Mouse (Mus musculus) mouse embryonic stem cell (cell line): ENCODE results near the gene Efna3.

Experiments
- in situ Hi-C, 2 experiments: fragments of 300-500 bp; cut with MboI; formaldehyde crosslinking; loops; 1 replicate in 1 of 2; 3 replicates in 1 of 2; pipeline ENCODE4 v1.14.3; 2019 to 2020; ENCODE audit warnings: low sequenced_read_pairs in 2 of 2, low pct_unique_long_range_greater_than_20kb in 1 of 2, mixed read lengths in 1 of 2; ENCODE audit not compliant: unreplicated experiment in 1 of 2

The Efna3 gene

DNA sequence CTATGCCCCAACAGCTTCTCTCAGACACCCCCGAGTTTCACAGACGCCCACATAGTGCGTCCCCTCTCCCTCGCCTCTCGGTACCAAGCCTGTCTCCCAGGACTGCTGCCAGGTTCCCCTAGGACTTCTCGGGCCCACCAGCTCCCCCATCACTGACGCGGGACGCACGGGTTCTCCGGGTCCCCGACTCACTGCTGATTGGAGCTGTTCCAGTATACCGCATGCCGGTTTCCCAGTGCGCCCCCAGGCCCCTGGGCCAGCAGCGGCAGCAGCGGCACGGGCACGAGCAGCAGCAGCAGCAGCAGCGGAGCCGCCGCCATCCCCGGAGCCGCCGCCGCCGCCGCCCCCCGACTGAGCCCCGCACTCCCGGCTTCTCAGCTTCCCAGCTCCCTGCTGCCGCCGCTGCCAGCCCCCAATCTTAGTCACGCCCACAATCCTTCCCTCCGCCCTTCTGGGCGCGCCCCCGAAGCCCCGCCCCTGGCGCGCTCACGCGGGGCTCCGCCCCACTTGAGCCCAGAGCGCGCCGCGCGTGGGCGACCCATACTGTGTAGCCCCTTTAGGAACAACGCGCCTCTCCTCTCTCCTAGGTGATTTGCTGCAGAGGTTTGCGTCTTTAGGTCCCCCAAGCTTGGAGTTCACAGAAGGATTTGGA lies at the start of gene Efna3:
Gene Efna3, minus strand, starts transcription at position 452 of the 652 bp plus-strand sequence.
- in situ Hi-C loops = no loop called here

DNA sequence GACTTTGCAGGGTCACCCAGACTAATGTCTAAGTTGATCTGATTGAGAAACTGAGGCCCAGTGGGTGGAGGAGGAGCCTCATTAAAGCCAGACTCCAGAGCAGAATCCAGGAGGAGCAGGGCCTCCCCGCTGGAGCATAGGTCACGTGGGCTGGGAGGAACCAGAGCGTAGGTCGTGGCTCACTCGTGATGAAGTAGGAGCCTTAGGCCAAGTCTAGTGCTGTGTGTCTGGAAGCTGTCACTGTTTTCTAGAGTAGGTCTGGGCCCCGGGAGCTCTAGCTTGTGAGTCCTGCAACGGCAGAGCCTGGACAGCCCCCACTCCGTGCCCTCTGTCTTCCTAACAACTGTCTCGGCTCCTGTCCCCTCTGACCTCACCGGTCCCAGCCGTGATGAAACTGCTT lies 44.6 kb upstream of the Efna3 start:
- in situ Hi-C loops = no loop called here

DNA sequence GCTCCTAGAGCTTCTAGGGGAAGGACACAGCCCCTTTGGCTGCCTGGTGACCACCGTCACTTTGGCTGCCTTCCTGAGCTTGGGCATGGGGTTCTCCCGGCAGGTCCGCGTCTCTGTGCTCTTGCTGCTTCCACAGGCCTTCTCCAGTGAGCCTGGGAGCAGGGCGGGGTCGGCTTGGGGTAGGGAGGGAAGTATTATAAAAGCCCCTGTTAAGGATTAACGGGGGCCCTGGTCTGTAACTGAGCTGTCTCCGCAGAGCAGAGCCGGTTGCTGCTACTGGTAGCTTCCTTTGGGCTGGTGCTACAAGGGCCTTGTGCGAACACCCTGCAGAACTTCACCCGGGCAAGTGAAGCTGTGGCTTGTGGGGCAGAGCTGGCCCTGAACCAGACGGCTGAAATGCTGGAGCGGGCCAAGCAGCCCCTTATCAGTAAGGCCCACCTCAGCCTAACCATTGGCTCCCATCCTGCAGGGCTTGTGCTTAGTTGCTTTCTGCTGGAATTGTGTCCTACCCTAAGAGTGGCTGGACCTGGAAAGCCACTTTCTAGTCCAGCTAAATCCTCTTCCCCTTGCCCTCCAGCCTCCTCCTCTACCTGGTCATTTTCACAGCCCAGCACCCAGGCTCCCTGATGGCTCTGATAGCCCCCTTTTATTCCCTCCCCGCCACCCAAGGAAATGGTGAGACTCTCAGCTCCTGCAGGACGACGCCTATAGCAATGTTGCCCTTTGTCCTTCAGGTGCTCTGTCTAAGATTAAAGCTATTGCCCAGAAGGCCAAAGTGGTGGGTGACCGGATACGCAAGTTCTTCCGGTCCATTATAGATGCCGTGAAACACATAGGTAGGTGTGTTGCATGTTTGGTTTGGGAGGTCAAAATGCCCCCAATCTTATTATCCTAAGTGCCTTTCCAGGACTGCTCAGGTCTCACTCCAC lies 43.0 kb upstream of the Efna3 start:
- in situ Hi-C loops = no loop called here

DNA sequence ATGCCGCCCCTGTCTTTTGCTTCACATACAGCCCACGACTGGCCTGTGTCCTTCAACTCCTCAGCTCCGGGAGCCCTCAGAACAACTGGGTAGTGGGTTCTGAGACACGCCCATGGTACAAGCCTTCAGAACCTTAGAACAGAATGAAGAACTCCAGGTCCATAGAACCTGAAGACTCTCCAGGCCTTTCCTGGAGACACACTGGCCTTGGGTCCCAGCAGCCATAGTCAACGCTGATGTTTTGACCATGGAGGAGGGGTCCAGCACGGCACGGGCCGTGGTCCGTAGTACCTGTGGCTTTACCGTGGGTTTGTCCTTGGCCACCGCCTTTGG lies 42.4 kb upstream of the Efna3 start, which contains the start of gene Dcst1:
Gene Dcst1, minus strand, starts transcription at position 101 of the 333 bp plus-strand sequence.
- in situ Hi-C loops = no loop called here

DNA sequence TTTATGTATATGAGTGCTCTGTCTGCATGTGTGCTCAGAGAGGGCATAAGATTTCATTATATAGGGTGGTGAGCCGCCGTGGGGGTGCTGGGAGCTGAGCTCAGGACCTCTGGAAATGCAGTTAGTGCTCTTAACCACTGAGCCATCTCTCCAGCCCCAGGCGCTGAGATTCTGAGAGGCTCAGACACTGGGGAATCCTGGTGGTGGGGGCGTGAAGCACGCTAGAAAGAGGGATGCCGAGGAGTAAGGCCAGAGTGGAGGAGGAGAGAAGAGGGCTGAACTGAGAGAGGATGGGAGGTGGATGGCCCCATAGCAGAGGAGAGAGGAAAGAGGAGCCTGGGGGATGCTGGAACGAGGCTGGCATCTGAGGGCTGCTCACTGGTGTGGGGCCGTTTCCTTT lies 41.9 kb upstream of the Efna3 start:
- in situ Hi-C loops = no loop called here

DNA sequence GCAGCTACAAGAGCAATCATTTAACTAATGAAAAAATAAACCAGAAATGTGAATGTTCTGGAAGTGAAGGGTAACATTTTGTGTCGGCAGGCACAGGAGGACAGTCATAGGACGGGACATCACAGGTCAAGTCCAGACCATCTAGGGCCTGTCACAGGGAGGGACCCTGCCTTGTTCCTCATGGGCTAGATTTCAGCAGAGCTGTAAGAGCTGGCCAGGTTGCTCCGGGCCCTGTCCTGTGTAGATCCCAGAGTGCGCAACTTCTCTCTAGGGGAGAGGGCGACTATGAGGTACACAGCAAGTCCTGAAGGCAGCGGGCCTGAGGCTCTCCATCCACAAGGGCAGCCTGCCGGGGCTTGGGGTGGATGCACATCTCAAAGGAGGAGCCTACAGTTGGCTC lies 38.9 kb upstream of the Efna3 start, which contains the start of gene Dcst2:
Gene Dcst2, plus strand, starts transcription at position 301 of the 400 bp plus-strand sequence.
- in situ Hi-C loops = no loop called here

DNA sequence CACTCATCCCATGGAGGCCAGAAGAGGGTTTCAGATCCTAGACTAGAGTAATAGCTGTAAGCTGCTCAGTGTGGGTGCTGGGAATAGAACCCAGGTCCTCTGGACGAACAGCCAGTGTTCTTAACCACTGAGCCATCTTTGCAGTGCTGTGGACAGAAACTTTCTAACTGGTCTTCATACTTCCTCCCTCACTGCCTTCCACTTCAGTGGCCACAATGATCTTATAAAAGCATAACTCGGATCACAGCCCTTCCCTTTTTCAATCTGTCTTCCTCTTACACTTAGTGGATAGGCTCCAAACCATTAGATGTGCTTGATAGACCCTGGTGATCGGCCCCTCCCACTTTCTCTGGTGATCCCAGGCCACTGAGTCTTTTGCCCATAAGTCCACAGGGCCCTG lies 37.5 kb upstream of the Efna3 start:
- in situ Hi-C loops = no loop called here

DNA sequence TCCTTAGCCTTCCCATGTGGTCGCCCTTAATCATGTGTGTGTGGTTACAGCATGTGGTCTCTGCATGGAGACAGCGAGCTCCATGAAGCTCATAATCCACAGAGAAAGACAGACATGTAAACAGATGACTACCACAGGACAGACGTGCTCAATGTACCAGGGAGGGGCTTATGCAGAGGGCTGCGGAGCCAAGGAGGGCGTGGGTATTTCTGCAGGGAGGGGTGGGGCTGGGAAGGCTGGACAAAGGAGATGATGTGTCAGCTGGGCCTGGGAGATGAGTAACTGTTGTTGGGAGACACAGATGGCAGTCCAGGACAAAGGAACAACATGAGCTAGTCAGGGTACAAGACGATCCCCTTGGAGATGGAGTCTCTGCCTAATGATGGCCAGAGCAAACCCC lies 36.9 kb upstream of the Efna3 start:
- in situ Hi-C loops = no loop called here

DNA sequence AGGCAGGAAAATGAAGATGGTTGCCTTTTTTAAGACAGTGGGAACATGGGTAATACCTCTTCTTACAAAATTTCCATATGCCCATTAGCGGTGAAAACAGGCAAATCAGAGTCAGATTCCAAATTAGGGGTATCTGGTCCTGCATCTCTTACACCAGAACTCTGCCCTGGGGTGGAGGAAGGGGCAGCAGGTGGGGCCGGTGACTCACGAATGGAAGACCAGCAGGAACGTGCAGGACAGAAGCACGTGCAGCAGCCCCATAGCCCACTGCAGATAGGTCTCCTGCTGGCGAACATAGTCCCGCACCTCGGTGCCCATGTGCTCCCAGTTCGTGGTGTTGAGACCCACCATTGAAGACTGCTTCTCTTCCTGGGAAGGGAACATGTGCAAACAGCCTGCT lies 33.3 kb upstream of the Efna3 start:
- in situ Hi-C loops = no loop called here

DNA sequence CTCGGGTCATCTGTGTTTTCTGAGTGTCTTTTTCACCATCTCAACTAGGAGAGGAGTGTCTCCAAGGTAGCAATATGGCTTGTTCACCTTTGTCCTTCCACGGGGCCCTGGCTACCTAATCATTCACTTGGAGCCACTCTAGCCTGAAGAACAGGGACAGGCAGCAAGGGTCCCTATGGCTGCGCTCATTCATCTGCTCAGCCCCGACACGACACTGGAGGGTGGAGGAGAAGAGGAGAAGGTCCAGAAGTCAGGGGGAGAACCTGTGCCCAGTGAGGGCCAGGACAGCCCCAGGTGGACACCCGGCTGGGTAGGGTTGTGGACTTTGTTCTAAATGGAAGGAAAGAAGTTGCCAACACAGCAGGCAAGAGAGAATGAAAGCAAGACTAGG lies 32.7 kb upstream of the Efna3 start:
- in situ Hi-C loops = no loop called here

DNA sequence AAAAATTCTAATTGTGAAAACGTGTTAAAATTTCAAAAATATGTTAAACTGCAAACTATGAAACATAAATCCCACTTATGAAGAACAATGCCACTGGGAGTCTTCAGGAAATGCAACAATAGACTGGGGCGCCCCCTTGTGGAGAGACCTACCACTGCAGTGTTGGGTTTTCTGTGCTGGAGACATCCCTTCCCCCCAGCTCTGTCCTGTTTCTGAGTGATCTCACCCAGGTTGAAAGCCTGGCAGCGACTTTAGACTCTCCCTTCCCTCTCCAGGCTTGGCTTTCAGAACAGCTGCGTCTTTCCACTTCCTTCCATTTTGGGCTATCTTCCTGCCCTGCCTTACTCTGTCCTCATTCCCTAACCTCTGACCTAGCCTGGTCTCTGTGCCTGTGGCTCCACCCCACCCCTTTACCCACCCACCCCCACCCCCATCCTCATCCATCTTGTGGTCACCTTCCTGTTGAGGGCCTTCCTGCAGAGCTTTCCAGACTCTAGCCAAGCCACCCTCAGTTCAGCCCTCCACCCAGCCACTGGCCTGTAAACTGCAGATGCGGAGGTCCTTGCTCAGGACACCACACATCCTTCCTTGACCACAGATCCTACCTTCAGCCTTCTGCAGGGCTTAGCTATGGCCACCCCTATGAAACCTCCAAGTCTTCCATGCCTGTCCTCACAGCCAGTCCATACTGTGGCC lies 32.2 kb upstream of the Efna3 start:
- in situ Hi-C loops = no loop called here

DNA sequence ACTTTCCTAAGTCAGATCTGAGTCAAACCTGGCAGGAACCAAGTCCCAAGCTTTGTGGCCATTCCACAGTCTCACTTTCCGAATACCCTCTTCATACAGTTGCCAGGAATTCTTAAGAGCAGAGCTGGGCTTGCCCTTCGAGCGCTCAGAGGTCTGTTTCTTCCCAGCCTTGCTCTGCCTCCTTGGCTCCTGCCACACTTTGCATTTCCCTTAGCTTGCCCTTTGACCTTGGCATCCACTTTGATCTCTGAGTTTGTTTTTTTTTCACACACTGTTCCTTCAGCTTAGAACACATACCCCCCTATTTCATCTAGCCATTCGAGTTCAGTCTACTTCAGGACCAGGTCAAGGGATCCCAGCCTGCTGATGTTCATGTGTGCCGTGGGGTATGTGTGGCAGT lies 28.5 kb upstream of the Efna3 start:
- in situ Hi-C loops = no loop called here

DNA sequence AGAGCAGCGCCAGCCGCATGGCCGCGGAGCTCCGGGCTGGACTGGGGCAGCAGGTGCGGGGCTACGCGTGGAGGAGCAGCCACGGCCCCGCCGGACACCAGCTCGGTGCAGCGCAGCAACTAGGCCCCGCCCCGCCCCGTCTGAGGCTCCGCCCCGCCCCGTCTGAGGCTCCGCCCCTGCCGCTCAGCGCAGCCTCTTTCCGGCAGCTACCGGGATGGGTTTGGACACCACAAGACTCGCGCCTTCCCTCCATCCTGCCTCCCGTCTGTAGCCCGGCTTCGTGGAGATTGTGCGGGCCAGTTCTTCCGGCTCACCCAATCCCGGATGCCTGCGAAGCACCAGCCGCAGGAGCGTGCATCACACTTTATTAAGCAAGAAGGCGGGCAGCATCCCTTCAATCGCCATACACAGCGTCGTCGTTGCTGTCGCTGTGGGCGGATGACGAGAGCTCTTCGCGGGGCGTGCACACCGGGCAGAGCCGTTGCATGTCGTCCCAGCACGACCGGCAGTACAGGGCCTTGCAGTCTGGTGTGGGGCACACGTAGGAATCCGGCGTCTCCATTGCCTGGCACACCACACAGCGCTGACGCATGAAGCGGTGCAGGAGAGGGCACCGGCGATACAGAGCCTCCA lies 27.2 kb upstream of the Efna3 start, which contains the start of gene Adam15:
Gene Adam15, minus strand, starts transcription at position 128 of the 633 bp plus-strand sequence.
- in situ Hi-C loops = loop anchor here in 1 of 2 experiments (10.0 kb wide), 1 partner anchor 135 kb away; no protein-coding TSS in a partner anchor

DNA sequence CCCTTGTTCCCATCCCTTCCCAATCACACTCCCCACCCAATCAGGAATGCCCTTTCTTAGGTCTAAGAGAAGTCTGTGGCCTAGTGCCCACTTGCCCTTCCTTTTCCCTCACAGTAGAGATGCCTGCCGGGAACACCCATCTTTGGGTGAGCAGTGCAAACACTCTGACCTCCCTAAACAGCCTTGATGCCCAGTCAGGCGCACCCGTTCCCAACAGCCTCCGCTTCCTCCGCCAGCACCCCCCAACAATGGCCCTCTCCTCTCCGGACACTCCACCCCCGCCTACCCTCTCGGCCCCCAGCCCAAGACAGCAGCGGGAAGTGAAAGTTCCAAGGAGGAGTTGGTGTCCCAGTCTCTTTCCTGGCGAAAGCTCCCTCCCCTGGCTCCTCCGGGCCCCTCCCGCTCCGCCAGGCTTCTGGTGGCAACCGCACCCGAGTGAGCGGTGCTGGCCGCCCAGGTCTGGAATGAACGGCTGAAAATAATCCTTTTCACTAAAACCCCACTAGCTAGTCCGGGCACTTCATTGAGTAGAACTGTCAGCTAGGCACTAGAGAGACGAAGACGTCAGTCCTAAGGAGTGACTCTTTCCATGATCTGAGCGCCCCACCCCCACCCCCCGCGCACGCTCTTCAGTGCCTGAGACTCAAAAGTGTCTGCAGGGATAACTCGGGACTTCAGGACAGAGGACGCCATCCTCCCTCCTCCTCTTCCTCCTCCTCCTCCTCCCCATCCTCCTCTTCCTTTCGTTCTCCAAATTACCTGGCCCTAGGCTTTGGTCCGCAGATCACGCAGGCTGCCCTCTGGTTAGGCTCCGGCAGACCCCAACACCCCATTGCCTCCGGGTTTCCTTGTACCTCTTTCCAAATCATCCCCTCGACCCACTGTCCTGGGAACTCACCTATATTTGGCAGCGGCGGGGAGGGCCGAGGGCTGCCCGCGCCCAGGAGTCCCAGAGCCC lies 26.4 kb upstream of the Efna3 start:
- in situ Hi-C loops = loop anchor here in 1 of 2 experiments (10.0 kb wide), 1 partner anchor 136 kb away; no protein-coding TSS in a partner anchor

DNA sequence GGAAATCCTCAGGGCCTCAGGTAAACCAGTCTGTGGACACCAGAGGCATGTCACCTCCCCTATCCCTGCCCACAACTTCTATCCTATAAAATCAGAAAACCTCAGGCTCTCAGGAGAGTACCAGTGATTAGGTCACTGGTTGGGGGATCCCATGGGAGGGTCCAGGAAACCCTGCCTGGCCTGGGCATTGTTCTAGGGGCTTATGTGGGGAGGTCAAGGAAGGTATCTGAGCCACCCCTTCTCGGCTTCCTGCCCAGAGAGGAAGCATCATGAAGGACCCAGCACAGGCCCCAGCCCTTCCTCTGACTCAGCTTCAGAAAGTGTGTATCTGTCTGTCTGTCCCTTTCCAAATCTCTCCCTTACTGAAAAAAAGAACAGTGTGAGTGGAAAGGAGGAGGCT lies 25.2 kb upstream of the Efna3 start:
- in situ Hi-C loops = loop anchor here in 1 of 2 experiments (10.0 kb wide), 1 partner anchor 137 kb away; no protein-coding TSS in a partner anchor

DNA sequence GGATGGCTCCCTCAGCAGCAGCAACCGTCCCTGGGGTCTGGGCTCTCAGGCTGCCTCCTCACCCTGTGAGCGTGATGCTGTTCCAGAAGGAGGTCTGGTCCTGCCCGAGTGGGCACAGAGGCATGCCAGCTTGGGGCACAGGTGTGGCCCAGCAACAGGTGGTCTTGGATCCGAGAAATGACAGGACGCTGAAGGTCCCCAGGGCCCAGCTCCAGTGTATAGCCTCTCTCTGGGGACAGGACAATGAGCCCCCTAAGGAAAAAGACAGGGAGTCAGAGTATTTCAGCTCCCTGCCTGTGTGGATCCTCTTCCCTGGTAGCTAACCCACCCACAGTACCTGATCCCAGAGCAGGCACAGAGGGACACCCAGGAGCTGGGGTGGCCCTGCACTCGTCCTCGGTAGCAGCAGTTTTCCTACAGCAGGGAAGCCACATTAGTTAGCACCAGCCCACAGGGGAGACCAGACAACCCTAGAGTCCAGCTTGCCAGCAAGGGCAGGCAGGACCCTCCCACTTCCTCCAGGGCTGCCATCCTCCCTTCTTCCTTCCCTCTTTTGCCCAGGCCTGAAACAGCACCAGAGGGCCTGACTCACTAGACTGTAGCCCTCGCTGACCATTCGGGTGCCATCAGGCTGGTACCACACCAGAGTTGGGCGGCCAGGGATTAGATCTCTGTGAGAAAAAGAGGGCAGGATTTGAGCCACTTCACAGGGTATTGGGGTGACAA lies 24.2 kb upstream of the Efna3 start:
- in situ Hi-C loops = loop anchor here in 1 of 2 experiments (10.0 kb wide), 1 partner anchor 138 kb away; no protein-coding TSS in a partner anchor

DNA sequence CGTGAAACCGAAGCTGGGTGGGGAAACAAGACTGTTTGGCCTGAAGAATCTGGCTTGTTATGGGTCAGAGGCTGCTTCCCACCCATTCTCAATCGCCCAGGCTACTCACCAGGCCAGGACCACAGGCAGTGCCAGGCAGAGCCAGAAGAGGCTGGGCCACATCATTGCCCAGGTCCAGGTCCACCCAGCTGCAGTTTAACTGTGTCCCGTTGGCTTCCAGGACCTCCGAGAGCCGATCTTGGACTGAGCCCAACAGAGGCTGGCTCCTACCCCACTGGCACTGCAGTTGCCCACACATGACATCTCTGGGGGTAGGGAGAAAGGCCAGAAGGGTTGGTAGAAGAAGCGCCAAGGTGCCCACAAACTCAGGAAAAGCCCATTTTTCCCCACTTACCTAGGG lies 20.5 kb upstream of the Efna3 start:
- in situ Hi-C loops = loop anchor here in 1 of 2 experiments (10.0 kb wide), 1 partner anchor 142 kb away; no protein-coding TSS in a partner anchor
